Mouse (Mus musculus): Measurements from ENCODE around the gene Ell3. TPM values are rescaled to one million over a fixed set of nuclear protein-coding genes. Genes with fewer than 3 reads are reported as not detected.

Gene Ell3
- polyA plus RNA-seq, 1 experiment: 22.8 TPM

GRCm38 (mm10) chr2:121440834-121441605, 3.1 kb downstream of the Ell3 start:
- TF ChIP-seq CTCF (IDR thresholded peaks at IDR 0.05; ENCODE audit: extremely low read depth, insufficient read depth, insufficient read length, insufficient replicate concordance) (no peak), POLR2A (IDR thresholded peaks at IDR 0.05; ENCODE audit: low read depth, low read length) (no peak)
- DNase-seq (ENCODE audit: low read depth in 1 of 2, low spot score in 2 of 2): no peak
- Histone ChIP-seq H3K4me3 (ENCODE audit: extremely low read depth, insufficient read depth, insufficient read length) (no peak overlapping the region), H3K36me3 (ENCODE audit: control insufficient read depth, insufficient read depth, low read length) (peaks cover 12% of the 10 kb centered on the region), H3K27me3 (ENCODE audit: control insufficient read depth, insufficient read depth, low read length) (no peaks in the 10 kb centered on the region), H3K4me1 (ENCODE audit: control insufficient read depth, insufficient read depth, insufficient read length) (peaks cover 5% of the 10 kb centered on the region; the same call in 1 of the 2 replicates), H3K27ac (ENCODE audit: insufficient read depth, low read length) (no peak overlapping the region)
- 74% methylated on average over 5 of the region's 5 CpGs for WGBS

- TF ChIP-seq POLR2A (IDR thresholded peaks at IDR 0.05; ENCODE audit: low read depth, low read length) (no peak), CTCF (IDR thresholded peaks at IDR 0.05; ENCODE audit: extremely low read depth, insufficient read depth, insufficient read length, insufficient replicate concordance) (no peak)
- Histone ChIP-seq H3K27ac (ENCODE audit: insufficient read depth, low read length) (no peak overlapping the region), H3K36me3 (ENCODE audit: control insufficient read depth, insufficient read depth, low read length) (peaks cover 19% of the 10 kb centered on the region), H3K4me1 (ENCODE audit: control insufficient read depth, insufficient read depth, insufficient read length) (peaks cover 5% of the 10 kb centered on the region; the same call in 1 of the 2 replicates), H3K4me3 (ENCODE audit: extremely low read depth, insufficient read depth, insufficient read length) (no peak overlapping the region), H3K27me3 (ENCODE audit: control insufficient read depth, insufficient read depth, low read length) (no peaks in the 10 kb centered on the region)
- no peak for DNase-seq (ENCODE audit: low read depth in 1 of 2, low spot score in 2 of 2)
- WGBS: 84% methylated on average over 4 of the region's 4 CpGs
Observed at GRCm38 (mm10) chr2:121439746-121440145, 4.3 kb downstream of the Ell3 start.

DNA sequence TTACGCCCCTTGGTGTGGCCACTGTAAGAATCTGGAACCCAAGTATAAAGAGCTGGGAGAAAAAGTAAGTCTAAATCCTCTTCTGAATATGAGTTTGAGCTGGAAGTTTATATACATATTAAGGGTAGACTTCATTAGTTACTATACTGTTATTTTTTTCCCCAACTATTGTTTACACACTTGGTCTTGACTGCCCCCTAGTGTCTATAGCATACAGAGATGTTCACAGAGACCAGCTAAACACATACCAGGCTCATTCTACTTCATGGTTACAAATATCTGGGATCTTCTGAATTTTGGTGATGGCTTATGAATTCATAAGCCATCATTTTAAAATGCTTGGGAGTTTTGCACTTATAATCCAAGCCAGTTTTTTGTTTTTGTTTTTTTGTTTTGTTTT, 9.2 kb downstream of the Ell3 start:
- Histone ChIP-seq H3K4me3 (ENCODE audit: extremely low read depth, insufficient read depth, insufficient read length) (no peak overlapping the region), H3K4me1 (ENCODE audit: control insufficient read depth, insufficient read depth, insufficient read length) (no peaks in the 10 kb centered on the region), H3K36me3 (ENCODE audit: control insufficient read depth, insufficient read depth, low read length) (peaks cover 56% of the 10 kb centered on the region), H3K27ac (ENCODE audit: insufficient read depth, low read length) (no peak overlapping the region), H3K27me3 (ENCODE audit: control insufficient read depth, insufficient read depth, low read length) (no peaks in the 10 kb centered on the region)
- 98% methylated on average over 1 of the region's 1 CpGs for WGBS
- no peak for TF ChIP-seq POLR2A (IDR thresholded peaks at IDR 0.05; ENCODE audit: low read depth, low read length)
- TF ChIP-seq CTCF (IDR thresholded peaks at IDR 0.05; ENCODE audit: extremely low read depth, insufficient read depth, insufficient read length, insufficient replicate concordance): no peak
- DNase-seq (ENCODE audit: low read depth in 1 of 2, low spot score in 2 of 2): peak in 1 of 2 experiments; percentile 28

- TF ChIP-seq POLR2A (IDR thresholded peaks at IDR 0.05; ENCODE audit: low read depth, low read length): no peak
- no peak for TF ChIP-seq CTCF (IDR thresholded peaks at IDR 0.05; ENCODE audit: extremely low read depth, insufficient read depth, insufficient read length, insufficient replicate concordance)
- no peak overlapping the region for H3K4me3 ChIP-seq (ENCODE audit: extremely low read depth, insufficient read depth, insufficient read length)
- WGBS: 85% methylated on average over 2 of the region's 2 CpGs
Observed at GRCm38 (mm10) chr2:121425890-121426289, 18.2 kb downstream of the Ell3 start.

GRCm38 (mm10) chr2:121423166-121423565, 20.9 kb downstream of the Ell3 start:
- peaks cover 13% of the 10 kb centered on the region for H3K36me3 ChIP-seq (ENCODE audit: control insufficient read depth, insufficient read depth, low read length)
- H3K4me3 ChIP-seq (ENCODE audit: extremely low read depth, insufficient read depth, insufficient read length): no peak overlapping the region
- no peaks in the 10 kb centered on the region for H3K4me1 ChIP-seq (ENCODE audit: control insufficient read depth, insufficient read depth, insufficient read length)
- H3K27ac ChIP-seq (ENCODE audit: insufficient read depth, low read length): no peak overlapping the region
- TF ChIP-seq CTCF (IDR thresholded peaks at IDR 0.05; ENCODE audit: extremely low read depth, insufficient read depth, insufficient read length, insufficient replicate concordance) (no peak), POLR2A (IDR thresholded peaks at IDR 0.05; ENCODE audit: low read depth, low read length) (no peak)
- 76% methylated on average over 2 of the region's 2 CpGs for WGBS
- H3K27me3 ChIP-seq (ENCODE audit: control insufficient read depth, insufficient read depth, low read length): no peaks in the 10 kb centered on the region
- DNase-seq (ENCODE audit: low read depth in 1 of 2, low spot score in 2 of 2): no peak

More at GRCm38 (mm10) chr2:121425890-121426289, 18.2 kb downstream of the Ell3 start:
- H3K27me3 ChIP-seq (ENCODE audit: control insufficient read depth, insufficient read depth, low read length): no peaks in the 10 kb centered on the region
- H3K27ac ChIP-seq (ENCODE audit: insufficient read depth, low read length): no peak overlapping the region
- no peak for DNase-seq (ENCODE audit: low read depth in 1 of 2, low spot score in 2 of 2)
- H3K4me1 ChIP-seq (ENCODE audit: control insufficient read depth, insufficient read depth, insufficient read length): no peaks in the 10 kb centered on the region
- peaks cover 23% of the 10 kb centered on the region for H3K36me3 ChIP-seq (ENCODE audit: control insufficient read depth, insufficient read depth, low read length)

- no peak for DNase-seq (ENCODE audit: low read depth in 1 of 2, low spot score in 2 of 2)
- no peaks in the 10 kb centered on the region for H3K27me3 ChIP-seq (ENCODE audit: control insufficient read depth, insufficient read depth, low read length)
- H3K36me3 ChIP-seq (ENCODE audit: control insufficient read depth, insufficient read depth, low read length): peaks cover 11% of the 10 kb centered on the region
- no peaks in the 10 kb centered on the region; the same call in 1 of the 2 replicates for H3K4me1 ChIP-seq (ENCODE audit: control insufficient read depth, insufficient read depth, insufficient read length)
- H3K27ac ChIP-seq (ENCODE audit: insufficient read depth, low read length): no peak overlapping the region
- H3K4me3 ChIP-seq (ENCODE audit: extremely low read depth, insufficient read depth, insufficient read length): no peak overlapping the region
- WGBS: 79% methylated on average over 3 of the region's 3 CpGs
- TF ChIP-seq CTCF (IDR thresholded peaks at IDR 0.05; ENCODE audit: extremely low read depth, insufficient read depth, insufficient read length, insufficient replicate concordance) (no peak), POLR2A (IDR thresholded peaks at IDR 0.05; ENCODE audit: low read depth, low read length) (no peak)
Observed at GRCm38 (mm10) chr2:121418476-121418875, 25.6 kb downstream of the Ell3 start.

- H3K4me3 ChIP-seq (ENCODE audit: extremely low read depth, insufficient read depth, insufficient read length): no peak overlapping the region
- TF ChIP-seq POLR2A (IDR thresholded peaks at IDR 0.05; ENCODE audit: low read depth, low read length): no peak
- TF ChIP-seq CTCF (IDR thresholded peaks at IDR 0.05; ENCODE audit: extremely low read depth, insufficient read depth, insufficient read length, insufficient replicate concordance): no peak
- 84% methylated on average over 6 of the region's 6 CpGs for WGBS
- H3K4me1 ChIP-seq (ENCODE audit: control insufficient read depth, insufficient read depth, insufficient read length): no peaks in the 10 kb centered on the region; the same call in 1 of the 2 replicates
- H3K27ac ChIP-seq (ENCODE audit: insufficient read depth, low read length): no peak overlapping the region; the same call in 1 of the 2 replicates
- peaks cover 4% of the 10 kb centered on the region; the same call in 1 of the 2 replicates for H3K36me3 ChIP-seq (ENCODE audit: control insufficient read depth, insufficient read depth, low read length)
- H3K27me3 ChIP-seq (ENCODE audit: control insufficient read depth, insufficient read depth, low read length): no peaks in the 10 kb centered on the region
- DNase-seq (ENCODE audit: low read depth in 1 of 2, low spot score in 2 of 2): no peak
Observed at GRCm38 (mm10) chr2:121416356-121416755, 27.7 kb downstream of the Ell3 start.
